Mouse (Mus musculus) liver, adult 2 months (tissue): ENCODE results near the gene Ldhc. TPM values are rescaled to one million over a fixed set of nuclear protein-coding genes. Genes with fewer than 3 reads are reported as not detected.
A peak's percentile ranks its signal among the peaks of the same experiment; 100 is the strongest.

Source experiments
- DNase-seq: peaks from one replicate; pipeline ENCODE4 v3.0.0-alpha.2; 2011; ENCODE audit warnings: low read depth, low spot score; ENCODE audit errors: extremely low read depth
- H3K27ac ChIP-seq: fragments of 200-500 bp; replicated peaks from 2 replicates; pipeline ENCODE4 v1.5.1; 2012; ENCODE audit warnings: low read depth, mild to moderate bottlenecking, control low read depth, inconsistent platforms, low read length; ENCODE audit not compliant: insufficient read depth
- H3K27me3 ChIP-seq: fragments of 200-500 bp; 2 replicates; pipeline ENCODE4 v1.6.1; 2012; ENCODE audit warnings: mild to moderate bottlenecking, moderate library complexity, low read length, inconsistent platforms; ENCODE audit not compliant: control insufficient read depth, insufficient read depth
- H3K36me3 ChIP-seq: fragments of 200-500 bp; 2 replicates; pipeline ENCODE4 v1.6.1; 2012; ENCODE audit warnings: low read length, inconsistent platforms; ENCODE audit not compliant: control insufficient read depth, insufficient read depth
- H3K4me1 ChIP-seq: fragments of 200-500 bp; 2 replicates; pipeline ENCODE4 v1.6.1; 2011; ENCODE audit warnings: low read length; ENCODE audit not compliant: control insufficient read depth, insufficient read depth
- H3K4me3 ChIP-seq: fragments of 200-500 bp; 2 replicates; pipeline ENCODE4 v1.5.1; 2011; ENCODE audit warnings: low read depth, mild to moderate bottlenecking, control low read depth, low read length, moderate library complexity; ENCODE audit not compliant: insufficient read depth
- H3K79me2 ChIP-seq: fragments of 200-500 bp; 2 replicates; pipeline ENCODE4 v1.6.1; 2012; ENCODE audit warnings: inconsistent platforms, mild to moderate bottlenecking, low read length, moderate library complexity; ENCODE audit not compliant: control insufficient read depth, insufficient read depth
- H3K9ac ChIP-seq: fragments of 200-500 bp; 2 replicates; pipeline ENCODE4 v1.6.1; 2012; ENCODE audit warnings: low read depth, mild to moderate bottlenecking, control low read depth, inconsistent platforms, low read length
- CTCF ChIP-seq: fragments of 200-500 bp; IDR thresholded peaks from 2 replicates; pipeline ENCODE4 v1.5.1; 2011; ENCODE audit warnings: low read depth, low read length, control low read depth
- POLR2A ChIP-seq: fragments of 200-500 bp; IDR thresholded peaks from 2 replicates; pipeline ENCODE4 v1.6.1; 2011; ENCODE audit warnings: low read length, control low read depth; ENCODE audit not compliant: insufficient read depth; ENCODE audit errors: extremely low read depth
- WGBS: fragments of 180-500 bp; shearing (Covaris S2); methylation state at CpG from one replicate; pipeline ENCODE4 v1.1.7; 2018; 5-methylcytosine and 5-hydroxymethylcytosine counted together
- polyA plus RNA-seq: library from polyadenylated mRNA; depleted of rRNA; stranded (reverse); fragments of >200 nt; gene quantifications from 2 replicates; pipeline ENCODE4 v1.2.3, GENCODE M21; 2012
- total RNA-seq: library from RNA; depleted of rRNA; stranded (reverse); fragments of >200 nt; gene quantifications from 2 replicates; pipeline ENCODE4 v1.2.3, GENCODE M21; 2014

The Ldhc gene
- total and polyA plus RNA-seq, 2 experiments, result not detected

- Histone ChIP-seq H3K4me3 (no peak overlapping the region), H3K4me1 (peaks cover 26% of the 10 kb centered on the region), H3K36me3 (no peaks in the 10 kb centered on the region), H3K9ac (no peak overlapping the region), H3K27me3 (no peaks in the 10 kb centered on the region), H3K79me2 (no peaks in the 10 kb centered on the region), H3K27ac (peak overlapping the region; percentile 68)
- WGBS, result 46% methylated on average over 7 of the region's 7 CpGs
- DNase-seq, result no peak
- TF ChIP-seq POLR2A (no peak), CTCF (no peak)
Observed at GRCm38 (mm10) chr7:46833670-46834255, 27.2 kb upstream of the Ldhc start.

- H3K36me3 ChIP-seq, result no peaks in the 10 kb centered on the region
- no peaks in the 10 kb centered on the region for H3K79me2 ChIP-seq
- no peak overlapping the region for H3K9ac ChIP-seq
- WGBS, result 76% methylated on average over 13 of the region's 14 CpGs
- TF ChIP-seq CTCF (no peak), POLR2A (no peak)
- H3K4me3 ChIP-seq, result no peak overlapping the region
- no peaks in the 10 kb centered on the region for H3K27me3 ChIP-seq
- H3K27ac ChIP-seq, result no peak overlapping the region
- DNase-seq, result no peak
- peaks cover 28% of the 10 kb centered on the region for H3K4me1 ChIP-seq
Observed at GRCm38 (mm10) chr7:46834994-46835610, 25.9 kb upstream of the Ldhc start.

- Histone ChIP-seq H3K27me3 (no peaks in the 10 kb centered on the region), H3K79me2 (no peaks in the 10 kb centered on the region), H3K27ac (no peak overlapping the region), H3K9ac (no peak overlapping the region), H3K4me3 (no peak overlapping the region), H3K36me3 (no peaks in the 10 kb centered on the region), H3K4me1 (peaks cover 26% of the 10 kb centered on the region)
- TF ChIP-seq POLR2A, result no peak
- no peak for TF ChIP-seq CTCF
- WGBS, result 89% methylated on average over 5 of the region's 5 CpGs
- no peak for DNase-seq
Observed at GRCm38 (mm10) chr7:46836357-46836756, 24.6 kb upstream of the Ldhc start.

- peak overlapping the region; percentile 47 for H3K27ac ChIP-seq
- no peaks in the 10 kb centered on the region for H3K36me3 ChIP-seq
- no peaks in the 10 kb centered on the region for H3K79me2 ChIP-seq
- DNase-seq, result no peak
- no peak for TF ChIP-seq POLR2A
- TF ChIP-seq CTCF, result no peak
- H3K4me3 ChIP-seq, result peak overlapping the region; percentile 4; the same call in 1 of the 2 replicates
- 54% methylated on average over 5 of the region's 5 CpGs for WGBS
- H3K4me1 ChIP-seq, result peaks cover 22% of the 10 kb centered on the region
- no peaks in the 10 kb centered on the region for H3K27me3 ChIP-seq
- H3K9ac ChIP-seq, result peak overlapping the region; percentile 28
Observed at GRCm38 (mm10) chr7:46837073-46837472, 23.9 kb upstream of the Ldhc start.

GRCm38 (mm10) chr7:46838104-46838671 is 22.8 kb upstream of the Ldhc start:
- Histone ChIP-seq H3K9ac (peak overlapping the region; percentile 72), H3K4me3 (peak overlapping the region; percentile 52), H3K36me3 (no peaks in the 10 kb centered on the region), H3K4me1 (peaks cover 24% of the 10 kb centered on the region), H3K27me3 (no peaks in the 10 kb centered on the region), H3K27ac (peak overlapping the region; percentile 97), H3K79me2 (no peaks in the 10 kb centered on the region)
- 4% methylated on average over 9 of the region's 9 CpGs for WGBS
- peak; percentile 94 for DNase-seq
- TF ChIP-seq POLR2A (peak; percentile 29; the same call in 1 of the 2 replicates), CTCF (no peak)

GRCm38 (mm10) chr7:46838891-46839302 is 22.1 kb upstream of the Ldhc start:
- no peak overlapping the region for H3K4me3 ChIP-seq
- H3K4me1 ChIP-seq, result peaks cover 26% of the 10 kb centered on the region
- H3K79me2 ChIP-seq, result no peaks in the 10 kb centered on the region
- peak overlapping the region; percentile 15; the same call in 1 of the 2 replicates for H3K9ac ChIP-seq
- 1% methylated on average over 8 of the region's 8 CpGs for whole genome bisulfite sequencing
- DNase-seq, result peak; percentile 82
- peak overlapping the region; percentile 84 for H3K27ac ChIP-seq
- no peak for TF ChIP-seq CTCF
- no peak for TF ChIP-seq POLR2A
- no peaks in the 10 kb centered on the region for H3K27me3 ChIP-seq
- H3K36me3 ChIP-seq, result no peaks in the 10 kb centered on the region
